18 mouse cellular contexts compared by ENCODE assay signal in the genomic region with DNA sequence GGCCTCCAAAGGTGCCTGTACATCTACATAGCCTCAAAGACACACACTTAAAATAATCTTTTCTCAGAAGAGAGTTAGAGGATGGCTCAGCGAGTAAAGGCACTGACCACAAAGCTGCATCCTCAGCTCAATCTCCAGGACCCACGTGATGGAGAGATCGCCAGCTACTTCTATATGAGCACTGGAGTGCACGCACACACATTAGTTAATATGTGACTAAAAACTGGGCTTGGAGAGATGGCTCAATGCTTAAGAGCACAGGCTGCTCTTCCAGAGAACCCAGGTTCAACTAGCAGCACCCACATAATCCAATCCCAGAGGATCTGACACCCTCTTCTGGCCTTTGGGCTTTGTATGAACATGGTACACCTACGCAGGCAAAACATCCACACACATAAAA. TPM values are rescaled to one million over a fixed set of nuclear protein-coding genes. Genes with fewer than 3 reads are reported as not detected.
A peak's percentile ranks its signal among the peaks of the same experiment; 100 is the strongest.
DNase-seq lines count a peak whose midpoint lies in the region; ATAC-seq and TF ChIP-seq lines count a peak whose summit lies in the region.
"Had no signal": no experiment of that assay in that cellular context is flagged by ENCODE, and none has a peak within 500 bp of the region (broad histone marks: within the 10 kb centered on the region; RNA-seq: fewer than 3 reads in every experiment).

No protein-coding gene starts in this region.

- 0 out of 2 replicates have a peak overlapping the region, but pooled peaks have one; percentile 19 for H3K27ac ChIP-seq in liver, adult 2 months (replicated peaks; ENCODE audit: insufficient read depth, low read depth, low read length)
- H3K27ac ChIP-seq in kidney, embryonic 15.5 days, result 0 out of 2 replicates have a peak overlapping the region, but pooled peaks have one; percentile 28
- H3K27ac ChIP-seq in liver, embryonic 14.5 days, result no peak overlapping the region
- H3K27ac ChIP-seq: hindbrain, embryonic 12.5 days; neural tube, embryonic 12.5 days had no signal

- peaks cover 22% of the 10 kb centered on the region for H3K4me1 ChIP-seq in liver, adult 2 months (ENCODE audit: control insufficient read depth, insufficient read depth, low read length)
- peaks cover 36% of the 10 kb centered on the region for H3K4me1 ChIP-seq in kidney, embryonic 15.5 days
- peaks cover 47 to 55% of the 10 kb centered on the region in 2 experiments for H3K4me1 ChIP-seq in liver, embryonic 14.5 days (replicated peaks; ENCODE audit: control insufficient read depth in 2 of 2, insufficient read depth in 2 of 2, low read length in 1 of 2)

- no peak overlapping the region for H3K9ac ChIP-seq in liver, adult 2 months (ENCODE audit: low read depth, low read length)
- H3K9ac ChIP-seq in kidney, embryonic 15.5 days, result no peak overlapping the region
- H3K9ac ChIP-seq in liver, embryonic 14.5 days (replicated peaks), result no peak overlapping the region
- H3K9ac ChIP-seq: heart, embryonic 15.5 days; hindbrain, embryonic 12.5 days; neural tube, embryonic 12.5 days had no signal

- no peak for TF ChIP-seq EP300 in liver, embryonic 14.5 days (IDR thresholded peaks at IDR 0.05; ENCODE audit: low read depth)

- peak; percentile 89 for DNase-seq in liver, adult 2 months (ENCODE audit: extremely low read depth, low read depth, low spot score)
- DNase-seq in liver, result no peak
- no peak for DNase-seq in liver, embryonic 14.5 days (ENCODE audit: low read depth in 3 of 3, low spot score in 3 of 3)
- no peak for DNase-seq in cerebellum, adult 18-20 months
- no peak for DNase-seq in cerebellum, adult 8-10 months
- no peak for DNase-seq in urinary bladder, postnatal 14 days (ENCODE audit: low spot score)
- DNase-seq: cerebellum, adult 9-11 months; gastrocnemius, postnatal 14 days; spleen, adult 18-20 months had no signal

- TF ChIP-seq CTCF in liver, adult 2 months (IDR thresholded peaks at IDR 0.05; ENCODE audit: low read depth, low read length), result no peak
- TF ChIP-seq CTCF in liver, embryonic 14.5 days (IDR thresholded peaks at IDR 0.05; ENCODE audit: low read depth), result no peak

- H3K27me3 ChIP-seq in liver, adult 2 months (ENCODE audit: control insufficient read depth, insufficient read depth, low read length), result no peaks in the 10 kb centered on the region
- H3K27me3 ChIP-seq in kidney, embryonic 15.5 days, result no peaks in the 10 kb centered on the region
- H3K27me3 ChIP-seq in liver, embryonic 14.5 days (ENCODE audit: control insufficient read depth, insufficient read depth, low read length), result no peaks in the 10 kb centered on the region
- H3K27me3 ChIP-seq: heart, embryonic 15.5 days; hindbrain, embryonic 12.5 days; neural tube, embryonic 12.5 days had no signal

- peaks cover 36% of the 10 kb centered on the region for H3K79me2 ChIP-seq in liver, adult 2 months (ENCODE audit: control insufficient read depth, insufficient read depth, low read length)

- no peak for TF ChIP-seq POLR2A in liver, adult 2 months (IDR thresholded peaks at IDR 0.05; ENCODE audit: extremely low read depth, insufficient read depth, low read length)

- 0 out of 2 replicates have a peak, but pooled peaks have one; percentile 52 for ATAC-seq in kidney, embryonic 15.5 days (replicated peaks; ENCODE audit: low FRiP score)
- no peak for ATAC-seq in liver, embryonic 14.5 days (ENCODE audit: insufficient read depth)
- ATAC-seq: forebrain, embryonic 16.5 days; midbrain, embryonic 16.5 days had no signal

- H3K4me2 ChIP-seq in kidney, embryonic 15.5 days, result no peak overlapping the region
- peak overlapping the region; percentile 22; the same call in 1 of the 2 replicates for H3K4me2 ChIP-seq in liver, embryonic 14.5 days (ENCODE audit: low read depth)
- H3K4me2 ChIP-seq: heart, embryonic 15.5 days; hindbrain, embryonic 12.5 days; neural tube, embryonic 12.5 days had no signal

- H3K9me3 ChIP-seq in kidney, embryonic 15.5 days (replicated peaks), result no peaks in the 10 kb centered on the region
- H3K9me3 ChIP-seq in liver, embryonic 14.5 days (ENCODE audit: control insufficient read depth, low read length), result no peaks in the 10 kb centered on the region
- H3K9me3 ChIP-seq: heart, embryonic 15.5 days; hindbrain, embryonic 12.5 days; neural tube, embryonic 12.5 days had no signal

- no peaks in the 10 kb centered on the region for H3K36me3 ChIP-seq in liver, adult 2 months (ENCODE audit: control insufficient read depth, insufficient read depth, low read length)
- H3K36me3 ChIP-seq in kidney, embryonic 15.5 days, result no peaks in the 10 kb centered on the region
- H3K36me3 ChIP-seq in liver, embryonic 14.5 days (replicated peaks; ENCODE audit: control insufficient read depth, insufficient read depth, low read depth), result no peaks in the 10 kb centered on the region
- H3K36me3 ChIP-seq: heart, embryonic 15.5 days; hindbrain, embryonic 12.5 days; neural tube, embryonic 12.5 days had no signal

- 33% methylated on average over 5 of the region's 5 CpGs for WGBS in liver, adult 2 months
- WGBS in kidney, embryonic 15.5 days, result 79% methylated on average over 5 of the region's 5 CpGs
- WGBS in liver, embryonic 14.5 days (ENCODE audit: insufficient replicate concordance), result 79% methylated on average over 5 of the region's 5 CpGs

- H3K4me3 ChIP-seq in liver, adult 2 months (ENCODE audit: insufficient read depth, low read depth, low read length), result no peak overlapping the region
- no peak overlapping the region for H3K4me3 ChIP-seq in kidney, embryonic 15.5 days (replicated peaks)
- H3K4me3 ChIP-seq in liver, embryonic 14.5 days (ENCODE audit: insufficient read depth in 1 of 2, low read depth in 2 of 2, low read length in 2 of 2), result no peak overlapping the region
- H3K4me3 ChIP-seq: erythroblast, embryonic 14.5 days; heart, embryonic 15.5 days; hindbrain, embryonic 12.5 days; neural tube, embryonic 12.5 days had no signal

RNA-seq across cellular contexts. Expression of gene Gnai3, which starts 14.7 kb away (rescaled TPM):
- 89.5 and 92.8 TPM in 2 replicates for total RNA-seq in liver, adult 2 months (2014; rRNA removed)
- 19.0 and 24.6 TPM in 2 replicates for polyA plus RNA-seq in liver, adult 2 months (2012; rRNA removed)
- polyA plus RNA-seq in kidney, embryonic 15.5 days (2015; fragmentation: Nextera tagmentation; extraction: Ambion mirVana), result 176 TPM in 2 replicates
- polyA plus RNA-seq in liver, embryonic 14.5 days (2012; rRNA removed), result 18.4 and 28.7 TPM in 2 replicates
- polyA plus RNA-seq in liver, embryonic 14.5 days (2014; fragmentation: Nextera tagmentation; extraction: Ambion mirVana), result 57.4 and 58.0 TPM in 2 replicates

RNA-seq across cellular contexts. Expression of gene Gpr61, which starts 23.5 kb away (rescaled TPM):
- not detected in 2 replicates for total RNA-seq in liver, adult 2 months (2014; rRNA removed)
- not detected in 2 replicates for polyA plus RNA-seq in liver, adult 2 months (2012; rRNA removed)
- 0.05 and 0.08 TPM in 2 replicates for polyA plus RNA-seq in kidney, embryonic 15.5 days (2015; fragmentation: Nextera tagmentation; extraction: Ambion mirVana)
- not detected in 2 replicates for polyA plus RNA-seq in liver, embryonic 14.5 days (2012; rRNA removed)
- polyA plus RNA-seq in liver, embryonic 14.5 days (2014; fragmentation: Nextera tagmentation; extraction: Ambion mirVana), result 0.04 TPM in 1 of 2 replicates, not detected in the other
- total RNA-seq: megakaryocyte progenitor cell, adult 5-6 weeks had no signal
- polyA plus RNA-seq: erythroblast, embryonic 14.5 days had no signal

RNA-seq across cellular contexts. Expression of gene Gnat2, which starts 38.6 kb away (rescaled TPM):
- 2.9 and 3.9 TPM in 2 replicates for total RNA-seq in liver, adult 2 months (2014; rRNA removed)
- 0.91 and 1.5 TPM in 2 replicates for polyA plus RNA-seq in liver, adult 2 months (2012; rRNA removed)
- 0.68 and 1.9 TPM in 2 replicates for polyA plus RNA-seq in kidney, embryonic 15.5 days (2015; fragmentation: Nextera tagmentation; extraction: Ambion mirVana)
- 0.60 and 1.4 TPM in 2 replicates for polyA plus RNA-seq in liver, embryonic 14.5 days (2012; rRNA removed)
- polyA plus RNA-seq in liver, embryonic 14.5 days (2014; fragmentation: Nextera tagmentation; extraction: Ambion mirVana), result 1.8 and 2.5 TPM in 2 replicates
- total RNA-seq: layer of hippocampus, adult 18-20 months had no signal

RNA-seq across cellular contexts. Expression of gene Ampd2, which starts 44.8 kb away (rescaled TPM):
- total RNA-seq in liver, adult 2 months (2014; rRNA removed), result 11.0 and 13.8 TPM in 2 replicates
- polyA plus RNA-seq in liver, adult 2 months (2012; rRNA removed), result 69.6 and 128 TPM in 2 replicates
- 59.3 and 66.2 TPM in 2 replicates for polyA plus RNA-seq in kidney, embryonic 15.5 days (2015; fragmentation: Nextera tagmentation; extraction: Ambion mirVana)
- polyA plus RNA-seq in liver, embryonic 14.5 days (2012; rRNA removed), result 40.9 and 49.6 TPM in 2 replicates
- 34.3 and 37.8 TPM in 2 replicates for polyA plus RNA-seq in liver, embryonic 14.5 days (2014; fragmentation: Nextera tagmentation; extraction: Ambion mirVana)

RNA-seq across cellular contexts. Expression of gene Amigo1, which starts 54.9 kb away (rescaled TPM):
- total RNA-seq in liver, adult 2 months (2014; rRNA removed), result 2.7 and 3.8 TPM in 2 replicates
- 9.3 and 15.1 TPM in 2 replicates for polyA plus RNA-seq in liver, adult 2 months (2012; rRNA removed)
- 4.6 and 6.3 TPM in 2 replicates for polyA plus RNA-seq in kidney, embryonic 15.5 days (2015; fragmentation: Nextera tagmentation; extraction: Ambion mirVana)
- polyA plus RNA-seq in liver, embryonic 14.5 days (2012; rRNA removed), result 0.45 and 0.60 TPM in 2 replicates
- 0.49 and 0.56 TPM in 2 replicates for polyA plus RNA-seq in liver, embryonic 14.5 days (2014; fragmentation: Nextera tagmentation; extraction: Ambion mirVana)
